ENCODE assay signal across 8 mouse cellular contexts in the genomic region with DNA sequence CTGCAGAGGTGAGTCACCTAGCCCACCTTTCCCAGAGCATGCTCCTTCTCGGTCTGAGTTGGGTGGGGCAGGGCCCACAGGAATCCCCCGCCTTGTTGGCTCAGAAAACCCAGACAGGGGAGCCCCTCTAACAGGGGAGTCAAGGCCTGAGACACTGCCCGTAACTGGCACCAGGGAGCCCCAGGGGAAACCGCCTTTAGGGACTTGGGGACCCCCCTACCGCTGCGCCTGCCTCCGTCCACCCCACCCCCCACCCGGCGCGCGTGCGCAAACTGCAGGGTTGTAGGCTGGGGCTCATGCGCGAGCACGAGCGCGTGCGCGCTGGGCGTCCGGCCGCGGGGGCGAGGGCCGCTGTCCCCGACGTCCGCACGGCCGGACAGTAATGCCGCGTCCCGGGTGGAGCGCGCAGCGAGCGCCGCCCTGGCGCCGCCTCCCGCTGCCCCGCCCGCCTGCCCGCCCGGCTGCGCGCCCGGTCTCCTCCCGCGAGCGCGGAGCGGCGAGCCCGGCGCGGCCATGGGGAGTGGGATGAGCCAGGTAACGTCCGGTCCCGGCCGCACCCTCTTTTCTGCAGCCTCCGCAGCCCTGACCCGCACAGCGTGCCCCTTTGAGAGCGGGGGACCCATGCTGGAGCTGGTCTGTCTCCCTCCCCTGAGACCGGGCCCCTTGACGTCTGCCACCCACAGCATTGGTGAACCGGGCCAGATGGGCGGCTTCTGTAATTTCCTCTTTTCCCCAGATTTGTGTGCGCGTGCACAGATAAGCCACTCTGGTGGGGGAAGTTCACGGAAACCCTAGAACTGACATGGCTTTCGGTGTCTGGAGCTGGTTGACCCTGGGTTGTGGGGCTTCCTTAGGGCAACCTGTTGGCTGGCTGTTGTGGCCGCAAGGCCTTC. TPM values are rescaled to one million over a fixed set of nuclear protein-coding genes. Genes with fewer than 3 reads are reported as not detected.
A peak's percentile ranks its signal among the peaks of the same experiment; 100 is the strongest.
DNase-seq lines count a peak whose midpoint lies in the region; ATAC-seq and TF ChIP-seq lines count a peak whose summit lies in the region.

A gene (plus strand): TSS at position 387 of the 893 bp plus-strand sequence.

- peak within 1 kb of the TSS; percentile 86 for H3K9ac ChIP-seq in forebrain, embryonic 14.5 days (ENCODE audit: low read length)
- H3K9ac ChIP-seq in liver, embryonic 16.5 days (ENCODE audit: low read depth, low read length): peak within 1 kb of the TSS; percentile 52
- peak within 1 kb of the TSS; percentile 87 for H3K9ac ChIP-seq in neural tube, embryonic 12.5 days
- peak within 1 kb of the TSS; percentile 80 for H3K9ac ChIP-seq in stomach, postnatal 0 days (ENCODE audit: low read length)

- intact Hi-C loops in heart, postnatal 10 days (cut with DNase I): loop anchor here (5.0 kb wide), 1 partner anchor 327 kb away; no protein-coding TSS in a partner anchor

- H3K4me2 ChIP-seq in forebrain, embryonic 14.5 days (ENCODE audit: low read length): peak within 1 kb of the TSS; percentile 59
- peak within 1 kb of the TSS; percentile 40 for H3K4me2 ChIP-seq in liver, embryonic 16.5 days (ENCODE audit: low read depth, low read length)
- peak within 1 kb of the TSS; percentile 63 for H3K4me2 ChIP-seq in neural tube, embryonic 12.5 days (replicated peaks)
- peak within 1 kb of the TSS; percentile 75 for H3K4me2 ChIP-seq in stomach, postnatal 0 days (replicated peaks; ENCODE audit: low read depth)

- TF ChIP-seq CTCF in stomach, postnatal 0 days (IDR thresholded peaks at IDR 0.05; ENCODE audit: low read depth): no peak

- WGBS in forebrain, embryonic 14.5 days: under 1% methylated on average over 73 of the region's 74 CpGs
- WGBS in large intestine, adult 2 months: 1% methylated on average over 69 of the region's 74 CpGs
- 1% methylated on average over 59 of the region's 74 CpGs for WGBS in liver, embryonic 16.5 days (ENCODE audit: insufficient replicate concordance)
- 1% methylated on average over 73 of the region's 74 CpGs for WGBS in neural tube, embryonic 12.5 days
- 1% methylated on average over 55 of the region's 74 CpGs for WGBS in stomach, postnatal 0 days

- DNase-seq in CD4-positive, CD25-positive, alpha-beta regulatory T cell, adult 2 months (ENCODE audit: low read depth, low spot score): peak; percentile 71
- peak; percentile 69 for DNase-seq in c-Kit-positive CD71-negative TER-119-negative erythroid progenitor cells, embryonic 14.5 days (ENCODE audit: low read depth)
- peak; percentile 80 for DNase-seq in forebrain, embryonic 14.5 days (ENCODE audit: low spot score)
- peak; percentile 92 for DNase-seq in heart, postnatal 10 days
- peak; percentile 38 for DNase-seq in large intestine, adult 2 months (ENCODE audit: low read depth, low spot score)
- DNase-seq in stomach, postnatal 0 days (ENCODE audit: low spot score): peak; percentile 85

- peak within 1 kb of the TSS; percentile 67 for H3K4me3 ChIP-seq in forebrain, embryonic 14.5 days (ENCODE audit: low read depth, low read length)
- peak within 1 kb of the TSS; percentile 63 for H3K4me3 ChIP-seq in liver, embryonic 16.5 days (ENCODE audit: low read depth, low read length)
- H3K4me3 ChIP-seq in neural tube, embryonic 12.5 days: peak within 1 kb of the TSS; percentile 75
- H3K4me3 ChIP-seq in stomach, postnatal 0 days (ENCODE audit: low read depth, low read length): peak within 1 kb of the TSS; percentile 75

- no peaks in the 10 kb centered on the region for H3K4me1 ChIP-seq in forebrain, embryonic 14.5 days (ENCODE audit: control insufficient read depth, insufficient read depth, low read length)
- no peaks in the 10 kb centered on the region for H3K4me1 ChIP-seq in liver, embryonic 16.5 days (ENCODE audit: control insufficient read depth, low read depth, low read length)
- H3K4me1 ChIP-seq in neural tube, embryonic 12.5 days: no peaks in the 10 kb centered on the region; the same call in 1 of the 2 replicates
- H3K4me1 ChIP-seq in stomach, postnatal 0 days (replicated peaks; ENCODE audit: control insufficient read depth, insufficient read depth): no peaks in the 10 kb centered on the region

- no peaks in the 10 kb centered on the region for H3K36me3 ChIP-seq in forebrain, embryonic 14.5 days (ENCODE audit: control insufficient read depth, insufficient read depth, low read length)
- H3K36me3 ChIP-seq in liver, embryonic 16.5 days (ENCODE audit: control insufficient read depth, insufficient read depth): no peaks in the 10 kb centered on the region
- no peaks in the 10 kb centered on the region for H3K36me3 ChIP-seq in neural tube, embryonic 12.5 days
- no peaks in the 10 kb centered on the region for H3K36me3 ChIP-seq in stomach, postnatal 0 days (ENCODE audit: control insufficient read depth, insufficient read depth, low read length)

- TF ChIP-seq EP300 in stomach, postnatal 0 days (optimal IDR thresholded peaks at IDR 0.05): no peak

- peak within 1 kb of the TSS; percentile 2; the same call in 1 of the 2 replicates for H3K27ac ChIP-seq in forebrain, embryonic 14.5 days (ENCODE audit: low read depth, low read length)
- peak within 1 kb of the TSS; percentile 59 for H3K27ac ChIP-seq in liver, embryonic 16.5 days (ENCODE audit: low read length)
- H3K27ac ChIP-seq in neural tube, embryonic 12.5 days: no peak within 1 kb of the TSS
- H3K27ac ChIP-seq in stomach, postnatal 0 days (replicated peaks): peak within 1 kb of the TSS; percentile 80

- H3K9me3 ChIP-seq in forebrain, embryonic 14.5 days (replicated peaks; ENCODE audit: control insufficient read depth, low read length): no peaks in the 10 kb centered on the region
- no peaks in the 10 kb centered on the region for H3K9me3 ChIP-seq in liver, embryonic 16.5 days (replicated peaks; ENCODE audit: control insufficient read depth, low read length)
- H3K9me3 ChIP-seq in neural tube, embryonic 12.5 days: no peaks in the 10 kb centered on the region
- H3K9me3 ChIP-seq in stomach, postnatal 0 days (ENCODE audit: control insufficient read depth, low read length): no peaks in the 10 kb centered on the region

- ATAC-seq in forebrain, embryonic 14.5 days: peak; percentile 95
- ATAC-seq in liver, embryonic 16.5 days (ENCODE audit: low read depth): peak; percentile 96
- peak; percentile 92 for ATAC-seq in neural tube, embryonic 12.5 days (ENCODE audit: low FRiP score, low read depth)
- ATAC-seq in stomach, postnatal 0 days (ENCODE audit: low FRiP score, low TSS enrichment): peak; percentile 95

- no peaks in the 10 kb centered on the region for H3K27me3 ChIP-seq in forebrain, embryonic 14.5 days (replicated peaks; ENCODE audit: control insufficient read depth, insufficient read depth, low read length)
- H3K27me3 ChIP-seq in liver, embryonic 16.5 days (ENCODE audit: control insufficient read depth, insufficient read depth, low read depth, low read length): no peaks in the 10 kb centered on the region; the same call in 1 of the 2 replicates
- H3K27me3 ChIP-seq in neural tube, embryonic 12.5 days (replicated peaks): no peaks in the 10 kb centered on the region
- no peaks in the 10 kb centered on the region for H3K27me3 ChIP-seq in stomach, postnatal 0 days (ENCODE audit: control insufficient read depth, insufficient read depth, low read length)

RNA-seq across cellular contexts. Expression of the gene that starts here (rescaled TPM):
- polyA plus RNA-seq in forebrain, embryonic 14.5 days (2014; fragmentation: Nextera tagmentation; extraction: Ambion mirVana): 11.5 and 13.1 TPM in 2 replicates
- total RNA-seq in heart, postnatal 10 days (2021): 10 to 100 TPM; 21.6 to 22.3 TPM
- 3.8 and 5.0 TPM in 2 replicates for polyA plus RNA-seq in large intestine, adult 2 months (2012; rRNA removed)
- 7.5 and 8.2 TPM in 2 replicates for polyA plus RNA-seq in liver, embryonic 16.5 days (2015; fragmentation: Nextera tagmentation; extraction: Ambion mirVana)
- 20.5 and 21.2 TPM in 2 replicates for polyA plus RNA-seq in neural tube, embryonic 12.5 days (2016; fragmentation: Nextera tagmentation; extraction: Ambion mirVana)
- polyA plus RNA-seq in stomach, postnatal 0 days (2015; fragmentation: Nextera tagmentation; extraction: Ambion mirVana): 49.2 and 51.4 TPM in 2 replicates

Comparison
In these comparisons a context has a peak if more than half of its experiments do, and no peak if none do; other contexts are left out.
1. DNase-seq: peak in every context shown above with its lines; median percentile 92 in heart, postnatal 10 days; 85 in stomach, postnatal 0 days; 80 in forebrain, embryonic 14.5 days; 71 in CD4-positive, CD25-positive, alpha-beta regulatory T cell, adult 2 months; 69 in c-Kit-positive CD71-negative TER-119-negative erythroid progenitor cells, embryonic 14.5 days; 38 in large intestine, adult 2 months.